Mouse (Mus musculus): ENCODE results near the gene Ccng1. TPM values are rescaled to one million over a fixed set of nuclear protein-coding genes. Genes with fewer than 3 reads are reported as not detected.
A peak's percentile ranks its signal among the peaks of the same experiment; 100 is the strongest.
"Not testable (repeated sequence)": the region's sequence is repeated elsewhere in the genome, so short reads cannot be mapped to it uniquely, and the experiment has no call there.

The Ccng1 gene
- polyA plus RNA-seq, 1 experiment from 2014 or later: 35.8 TPM

GRCm38 (mm10) chr11:40732997-40733338 lies 22.1 kb downstream of the Ccng1 start:
- ATAC-seq (ENCODE audit: insufficient read depth) (no peak; the same call in 1 of the 2 replicates), DNase-seq (peak; percentile 13)
- Histone ChIP-seq H3K36me3 (ENCODE audit: insufficient read depth) (peaks cover 29% of the 10 kb centered on the region), H3K9ac (peak overlapping the region; percentile 70), H3K27me3 (ENCODE audit: insufficient read depth, low read length) (no peaks in the 10 kb centered on the region), H3K9me3 (ENCODE audit: low read depth, low read length) (no peaks in the 10 kb centered on the region), H3K27ac (ENCODE audit: low read depth) (peak overlapping the region; percentile 54; the same call in 1 of the 2 replicates), H3K4me1 (ENCODE audit: insufficient read depth) (peaks cover 15% of the 10 kb centered on the region; the same call in 1 of the 2 replicates), H3K4me3 (ENCODE audit: low read depth, low read length) (peak overlapping the region; percentile 96), H3K4me2 (peak overlapping the region; percentile 81)
- under 1% methylated on average over 14 of the region's 14 CpGs for WGBS
- TF ChIP-seq CTCF (IDR thresholded peaks at IDR 0.05; ENCODE audit: low read depth): no peak

GRCm38 (mm10) chr11:40718324-40718723 lies 36.8 kb downstream of the Ccng1 start:
- no peaks in the 10 kb centered on the region for H3K9me3 ChIP-seq (ENCODE audit: low read depth, low read length)
- no peak for TF ChIP-seq CTCF (IDR thresholded peaks at IDR 0.05; ENCODE audit: low read depth)
- H3K9ac ChIP-seq: no peak overlapping the region
- H3K27me3 ChIP-seq (ENCODE audit: insufficient read depth, low read length): no peaks in the 10 kb centered on the region
- H3K4me1 ChIP-seq (ENCODE audit: insufficient read depth): no peaks in the 10 kb centered on the region
- no peak for ATAC-seq (ENCODE audit: insufficient read depth)
- H3K27ac ChIP-seq (ENCODE audit: low read depth): no peak overlapping the region
- no peak overlapping the region for H3K4me2 ChIP-seq
- DNase-seq: no peak
- no peak overlapping the region for H3K4me3 ChIP-seq (ENCODE audit: low read depth, low read length)
- peaks cover 85% of the 10 kb centered on the region for H3K36me3 ChIP-seq (ENCODE audit: insufficient read depth)

- ATAC-seq (ENCODE audit: insufficient read depth) (no peak), DNase-seq (peak; percentile 8)
- no peak for TF ChIP-seq CTCF (IDR thresholded peaks at IDR 0.05; ENCODE audit: low read depth)
- Histone ChIP-seq H3K4me1 (ENCODE audit: insufficient read depth) (no peaks in the 10 kb centered on the region), H3K4me3 (ENCODE audit: low read depth, low read length) (no peak overlapping the region), H3K27me3 (ENCODE audit: insufficient read depth, low read length) (no peaks in the 10 kb centered on the region), H3K27ac (ENCODE audit: low read depth) (no peak overlapping the region), H3K36me3 (ENCODE audit: insufficient read depth) (peaks cover 90% of the 10 kb centered on the region), H3K9ac (no peak overlapping the region), H3K4me2 (no peak overlapping the region), H3K9me3 (ENCODE audit: low read depth, low read length) (no peaks in the 10 kb centered on the region)
- WGBS: 88% methylated on average over 5 of the region's 5 CpGs
These were observed 39.6 kb downstream of the Ccng1 start for GRCm38 (mm10) chr11:40715524-40715923.

- H3K9ac ChIP-seq: no peak overlapping the region
These were observed 41.3 kb downstream of the Ccng1 start for GRCm38 (mm10) chr11:40713858-40714257.

GRCm38 (mm10) chr11:40709899-40710298 lies 45.2 kb downstream of the Ccng1 start:
- H3K27me3 ChIP-seq (ENCODE audit: insufficient read depth, low read length); H3K27ac ChIP-seq (ENCODE audit: low read depth); DNase-seq; H3K9ac ChIP-seq; ATAC-seq (ENCODE audit: insufficient read depth); H3K4me1 ChIP-seq (ENCODE audit: insufficient read depth); H3K4me3 ChIP-seq (ENCODE audit: low read depth, low read length); H3K9me3 ChIP-seq (ENCODE audit: low read depth, low read length); H3K4me2 ChIP-seq: not testable (repeated sequence)
- H3K36me3 ChIP-seq (ENCODE audit: insufficient read depth): peaks cover 97% of the 10 kb centered on the region
- WGBS: 84% methylated on average over 6 of the region's 6 CpGs

More at GRCm38 (mm10) chr11:40713858-40714257, 41.3 kb downstream of the Ccng1 start:
- no peak overlapping the region for H3K4me3 ChIP-seq (ENCODE audit: low read depth, low read length)
- H3K27me3 ChIP-seq (ENCODE audit: insufficient read depth, low read length): no peaks in the 10 kb centered on the region
- no peaks in the 10 kb centered on the region for H3K4me1 ChIP-seq (ENCODE audit: insufficient read depth)
- ATAC-seq (ENCODE audit: insufficient read depth): no peak
- peak; percentile 23 for DNase-seq
- WGBS: 69% methylated on average over 8 of the region's 8 CpGs
- H3K27ac ChIP-seq (ENCODE audit: low read depth): no peak overlapping the region
- H3K4me2 ChIP-seq: no peak overlapping the region
- no peak for TF ChIP-seq CTCF (IDR thresholded peaks at IDR 0.05; ENCODE audit: low read depth)
- peaks cover 97% of the 10 kb centered on the region for H3K36me3 ChIP-seq (ENCODE audit: insufficient read depth)
- H3K9me3 ChIP-seq (ENCODE audit: low read depth, low read length): no peaks in the 10 kb centered on the region

Other genes with a start within 250 kb of the Ccng1 start
- gene Mat2b, start 60.1 kb downstream of the Ccng1 start, polyA plus RNA-seq (2014; fragmentation: Nextera tagmentation; extraction: Ambion mirVana): 85.1 and 93.4 TPM in 2 replicates
- gene Hmmr, start 21.9 kb downstream of the Ccng1 start, polyA plus RNA-seq (2014; fragmentation: Nextera tagmentation; extraction: Ambion mirVana): 62.9 and 63.7 TPM in 2 replicates
- 167 and 172 TPM in 2 replicates for gene Nudcd2, start 21.6 kb downstream of the Ccng1 start, polyA plus RNA-seq (2014; fragmentation: Nextera tagmentation; extraction: Ambion mirVana)

Measured in lung, embryonic 14.5 days (tissue).